Mouse (Mus musculus) hindbrain, embryonic 16.5 days (tissue): Measurements from ENCODE around the gene Tcf3. TPM values are rescaled to one million over a fixed set of nuclear protein-coding genes. Genes with fewer than 3 reads are reported as not detected.
A peak's percentile ranks its signal among the peaks of the same experiment; 100 is the strongest.

Experiments
- ATAC-seq: fragments of 200-750 bp; cut with Nextera tagmentation; 2 replicates; pipeline ENCODE4 v1.8.0; 2017; ENCODE audit warnings: moderate TSS enrichment, moderate library complexity
- H3K27ac ChIP-seq: fragments of 300-500 bp; sonication (generic); 2 replicates; pipeline ENCODE4 v1.5.1; 2014; ENCODE audit warnings: low read depth, mild to moderate bottlenecking, control low read depth, low read length, moderate library complexity
- H3K27me3 ChIP-seq: fragments of 300-500 bp; sonication (generic); replicated peaks from 2 replicates; pipeline ENCODE4 v1.6.1; 2014; ENCODE audit warnings: low read length; ENCODE audit not compliant: control insufficient read depth, insufficient read depth
- H3K36me3 ChIP-seq: fragments of 300-500 bp; sonication (generic); 2 replicates; pipeline ENCODE4 v1.6.1; 2014; ENCODE audit warnings: mild to moderate bottlenecking, low read length, moderate library complexity, mixed read lengths; ENCODE audit not compliant: control insufficient read depth, insufficient read depth
- H3K4me1 ChIP-seq: fragments of 300-500 bp; sonication (generic); 2 replicates; pipeline ENCODE4 v1.6.1; 2014; ENCODE audit warnings: low read depth, low read length; ENCODE audit not compliant: control insufficient read depth, insufficient read depth
- H3K4me2 ChIP-seq: fragments of 300-500 bp; sonication (generic); 2 replicates; pipeline ENCODE4 v1.6.1; 2014; ENCODE audit warnings: mild to moderate bottlenecking, low read length, control low read depth, moderate library complexity
- H3K4me3 ChIP-seq: fragments of 300-500 bp; sonication (generic); 2 replicates; pipeline ENCODE4 v1.5.1; 2014; ENCODE audit warnings: mild to moderate bottlenecking, low read length, control low read depth, moderate library complexity
- H3K9ac ChIP-seq: fragments of 300-500 bp; sonication (generic); 2 replicates; pipeline ENCODE4 v1.6.1; 2014; ENCODE audit warnings: low read depth, mild to moderate bottlenecking, control low read depth, low read length, moderate library complexity
- H3K9me3 ChIP-seq: fragments of 300-500 bp; sonication (generic); 2 replicates; pipeline ENCODE4 v1.6.1; 2014; ENCODE audit warnings: mild to moderate bottlenecking, low read length, moderate library complexity; ENCODE audit not compliant: control insufficient read depth
- WGBS: fragments of 180-500 bp; shearing (Covaris S2); extraction: QIAGEN DNeasy Blood & Tissue Kit; methylation state at CpG from one replicate; pipeline ENCODE4 v1.1.7; 2014; 5-methylcytosine and 5-hydroxymethylcytosine counted together
- polyA plus RNA-seq: library from polyadenylated mRNA; unstranded; fragments of >200 nt; fragmentation: Nextera tagmentation; extraction: Ambion mirVana; gene quantifications from 2 replicates; pipeline ENCODE4 v1.2.1, GENCODE M21; 2015

Gene Tcf3
- polyA plus RNA-seq, 1 experiment from 2014 or later = 32.5 TPM

DNA sequence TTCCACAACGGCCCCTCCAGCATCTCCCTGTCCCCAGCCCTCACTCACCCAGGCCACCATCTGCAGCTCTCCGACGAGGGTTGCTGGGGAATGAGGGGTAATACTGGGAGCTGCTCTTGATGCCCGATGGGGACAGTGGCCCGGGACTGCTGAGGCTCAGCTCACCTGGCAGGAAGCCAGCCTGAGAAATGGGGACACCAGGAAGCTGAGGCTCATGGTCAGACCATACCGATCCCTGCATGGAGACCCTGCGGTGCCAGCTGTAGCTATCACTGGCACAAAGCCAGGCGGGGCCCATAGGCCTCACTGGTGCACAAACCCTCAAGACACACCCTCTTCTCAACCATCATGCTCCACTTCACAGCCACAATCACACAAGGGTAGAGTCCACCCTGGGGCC, 14.0 kb downstream of the Tcf3 start:
- 56% methylated on average over 8 of the region's 8 CpGs for WGBS
- 0 out of 2 replicates have a peak overlapping the region, but pooled peaks have one; percentile 14 for H3K9ac ChIP-seq
- H3K4me2 ChIP-seq = no peak overlapping the region
- ATAC-seq = no peak
- no peak overlapping the region for H3K4me3 ChIP-seq
- H3K27me3 ChIP-seq = no peaks in the 10 kb centered on the region
- H3K27ac ChIP-seq = no peak overlapping the region; the same call in 1 of the 2 replicates
- no peaks in the 10 kb centered on the region for H3K9me3 ChIP-seq
- H3K4me1 ChIP-seq = peaks cover 10% of the 10 kb centered on the region
- H3K36me3 ChIP-seq = peaks cover 48% of the 10 kb centered on the region

DNA sequence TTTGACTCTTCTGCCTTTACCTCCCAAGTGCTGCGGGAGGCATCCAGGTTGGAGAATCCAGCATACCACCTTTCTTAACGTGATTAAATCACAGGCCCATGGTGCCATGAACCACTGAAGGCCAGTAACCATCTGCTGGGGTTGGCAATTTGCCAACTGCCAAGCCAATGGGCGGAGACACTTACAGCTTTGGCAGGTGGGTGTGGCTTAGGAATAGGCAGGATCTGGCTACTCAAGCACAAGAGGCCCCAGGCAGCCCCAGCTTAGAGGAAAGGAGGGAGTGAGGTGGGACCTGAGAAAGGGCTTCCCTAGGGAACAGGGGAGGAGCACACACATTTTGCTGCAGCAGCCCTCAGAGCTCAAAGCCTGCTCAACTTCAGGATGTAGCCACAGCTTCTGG, 15.1 kb downstream of the Tcf3 start:
- no peak overlapping the region for H3K4me3 ChIP-seq
- peaks cover 10% of the 10 kb centered on the region for H3K4me1 ChIP-seq
- peak overlapping the region; percentile 27; the same call in 1 of the 2 replicates for H3K27ac ChIP-seq
- no peak overlapping the region for H3K4me2 ChIP-seq
- no peaks in the 10 kb centered on the region for H3K27me3 ChIP-seq
- 41% methylated on average over 3 of the region's 3 CpGs for WGBS
- H3K9me3 ChIP-seq = no peaks in the 10 kb centered on the region
- peak; percentile 4; the same call in 1 of the 2 replicates for ATAC-seq
- peaks cover 48% of the 10 kb centered on the region for H3K36me3 ChIP-seq
- no peak overlapping the region for H3K9ac ChIP-seq

DNA sequence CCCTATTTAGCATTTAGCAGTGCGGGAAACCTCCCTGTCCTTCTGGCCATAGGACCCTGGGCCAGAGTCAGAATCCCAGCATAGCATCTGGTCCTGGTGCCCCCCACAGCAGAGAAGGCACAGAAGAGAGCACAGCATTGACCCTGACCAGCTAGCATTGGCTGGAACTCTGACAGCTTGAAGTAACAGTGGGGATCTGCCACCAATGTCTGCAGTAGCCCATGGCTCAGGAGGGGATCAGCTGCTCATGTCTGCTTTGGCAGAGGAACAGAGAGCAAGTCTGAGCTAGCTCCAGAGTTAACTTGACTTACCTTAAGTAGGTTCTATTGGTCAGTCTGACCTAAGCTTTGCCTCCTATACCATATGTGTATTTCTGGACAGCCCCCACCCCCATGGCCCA, 15.6 kb downstream of the Tcf3 start:
- no peak overlapping the region for H3K4me2 ChIP-seq
- no peak for ATAC-seq
- H3K9ac ChIP-seq = no peak overlapping the region
- peaks cover 10% of the 10 kb centered on the region for H3K4me1 ChIP-seq
- no peaks in the 10 kb centered on the region for H3K27me3 ChIP-seq
- H3K9me3 ChIP-seq = no peaks in the 10 kb centered on the region
- peak overlapping the region; percentile 13; the same call in 1 of the 2 replicates for H3K27ac ChIP-seq
- H3K36me3 ChIP-seq = peaks cover 48% of the 10 kb centered on the region
- 47% methylated on average over 1 of the region's 1 CpGs for whole genome bisulfite sequencing
- H3K4me3 ChIP-seq = no peak overlapping the region

DNA sequence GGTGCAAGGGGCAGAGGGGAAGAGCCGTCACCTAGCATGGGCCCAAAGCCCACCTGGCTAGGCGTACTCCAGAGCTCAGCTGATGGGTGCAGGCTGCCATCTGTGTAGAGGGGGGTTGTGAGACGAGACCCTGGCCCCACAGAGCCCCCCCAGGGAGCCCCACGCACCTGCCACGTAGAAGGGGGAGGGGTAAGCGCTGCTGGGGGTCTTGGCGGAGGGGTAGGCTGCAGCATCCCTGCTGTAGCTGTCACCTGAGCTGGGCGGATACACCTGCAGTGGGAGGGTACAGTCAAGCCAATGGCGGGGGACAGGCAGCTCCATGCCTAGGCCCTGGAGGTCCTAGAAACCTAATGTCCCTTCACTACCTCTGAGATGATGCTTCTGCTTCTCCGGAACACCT, 16.1 kb downstream of the Tcf3 start:
- H3K4me3 ChIP-seq = no peak overlapping the region
- H3K4me2 ChIP-seq = no peak overlapping the region
- H3K27ac ChIP-seq = peak overlapping the region; percentile 25; the same call in 1 of the 2 replicates
- peaks cover 50% of the 10 kb centered on the region for H3K36me3 ChIP-seq
- no peak overlapping the region for H3K9ac ChIP-seq
- ATAC-seq = no peak
- peaks cover 8% of the 10 kb centered on the region for H3K4me1 ChIP-seq
- WGBS = 81% methylated on average over 10 of the region's 10 CpGs
- H3K9me3 ChIP-seq = no peaks in the 10 kb centered on the region
- H3K27me3 ChIP-seq = no peaks in the 10 kb centered on the region

DNA sequence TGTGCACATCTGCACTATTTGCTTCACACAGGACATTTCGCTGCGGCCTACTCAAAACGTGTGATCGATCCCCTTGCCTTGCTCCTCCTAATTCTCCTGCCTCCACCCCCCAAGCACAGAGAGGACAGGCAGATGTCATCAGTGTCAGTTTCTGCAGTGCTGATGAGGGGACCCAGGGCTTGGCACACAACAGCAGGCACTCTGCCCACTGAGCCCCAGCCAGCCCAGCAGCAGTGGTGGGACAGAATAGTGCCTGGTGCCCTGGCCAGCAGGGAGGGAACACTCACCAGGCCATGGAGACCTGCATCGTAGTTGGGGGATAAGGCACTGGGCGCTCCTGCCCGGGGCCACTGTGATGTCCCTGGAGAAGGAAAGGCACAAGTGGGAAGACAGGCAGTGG, 17.9 kb downstream of the Tcf3 start:
- Histone ChIP-seq H3K9ac (no peak overlapping the region), H3K27me3 (no peaks in the 10 kb centered on the region), H3K36me3 (peaks cover 61% of the 10 kb centered on the region), H3K9me3 (no peaks in the 10 kb centered on the region), H3K4me3 (no peak overlapping the region), H3K4me2 (no peak overlapping the region), H3K4me1 (peaks cover 5% of the 10 kb centered on the region), H3K27ac (no peak overlapping the region)
- 87% methylated on average over 7 of the region's 7 CpGs for WGBS
- no peak for ATAC-seq

DNA sequence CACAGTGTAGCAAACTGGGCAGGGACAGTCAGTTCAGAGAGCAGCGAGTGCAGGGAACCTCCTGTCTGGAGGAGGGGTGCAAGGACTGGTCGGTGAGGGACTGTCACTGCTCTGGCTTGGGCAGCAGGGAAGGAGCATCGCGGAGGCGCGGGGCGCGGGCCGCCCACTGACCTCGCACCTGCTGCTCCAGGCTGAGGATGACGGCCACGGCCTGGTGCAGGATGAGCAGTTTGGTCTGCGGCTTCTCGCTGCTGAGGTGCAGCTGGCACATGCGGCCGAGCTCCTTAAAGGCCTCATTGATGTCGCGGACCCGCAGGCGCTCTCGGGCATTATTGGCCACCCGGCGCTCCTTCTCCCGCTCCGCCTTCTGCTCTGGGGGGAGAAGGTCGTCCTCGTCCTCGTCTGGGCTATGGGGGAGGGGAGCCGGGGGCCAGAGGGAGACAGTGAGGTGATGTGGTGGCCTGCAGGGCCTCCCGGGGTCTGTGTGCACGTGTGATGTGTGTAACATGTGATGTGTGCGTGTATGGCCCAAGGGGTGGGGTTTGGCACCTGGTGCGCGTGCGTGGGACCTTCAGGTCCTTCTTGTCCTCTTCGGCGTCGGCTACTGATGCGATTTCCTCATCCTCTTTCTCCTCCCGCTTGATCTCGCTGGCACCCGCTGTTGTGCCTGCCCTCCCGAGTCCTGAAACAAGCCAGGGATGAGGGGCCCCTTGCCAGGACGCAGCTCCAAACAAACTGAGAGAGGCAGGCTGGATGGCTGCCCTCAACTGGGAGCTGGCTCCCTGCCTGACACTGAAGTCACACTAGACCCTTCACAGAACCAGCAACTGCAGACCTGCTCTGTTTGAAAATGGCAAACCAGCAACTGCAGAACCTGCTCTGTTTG, 20.5 kb downstream of the Tcf3 start:
- H3K27me3 ChIP-seq = no peaks in the 10 kb centered on the region
- peak overlapping the region; percentile 30; the same call in 1 of the 2 replicates for H3K27ac ChIP-seq
- WGBS = 76% methylated on average over 43 of the region's 44 CpGs
- peak; percentile 77 for ATAC-seq
- no peak overlapping the region for H3K4me2 ChIP-seq
- no peaks in the 10 kb centered on the region for H3K9me3 ChIP-seq
- H3K4me3 ChIP-seq = no peak overlapping the region
- peak overlapping the region; percentile 4; the same call in 1 of the 2 replicates for H3K9ac ChIP-seq
- H3K36me3 ChIP-seq = peaks cover 57% of the 10 kb centered on the region
- H3K4me1 ChIP-seq = no peaks in the 10 kb centered on the region; the same call in 1 of the 2 replicates

DNA sequence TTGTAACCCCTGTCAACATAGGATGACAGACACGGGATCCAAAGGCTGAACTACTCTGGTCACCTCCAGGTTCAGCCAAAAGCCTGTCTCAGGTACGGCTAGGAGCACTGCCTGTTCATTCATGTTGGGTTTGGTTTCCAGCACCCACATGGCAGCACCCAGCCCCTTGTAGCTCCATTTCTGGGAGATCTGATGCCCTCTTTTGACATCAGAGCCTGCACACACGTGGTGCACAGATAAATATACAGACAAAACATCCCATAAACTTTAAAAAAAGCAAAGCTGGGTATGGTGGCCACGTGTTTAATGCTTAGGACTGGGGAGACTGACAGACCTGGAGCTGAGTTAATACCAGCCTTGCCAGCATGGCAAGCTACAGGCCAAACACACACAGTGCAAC, 25.5 kb downstream of the Tcf3 start:
- WGBS = 50% methylated on average over 4 of the region's 4 CpGs
- no peak overlapping the region for H3K27ac ChIP-seq
- H3K4me2 ChIP-seq = no peak overlapping the region
- peaks cover 16% of the 10 kb centered on the region for H3K4me1 ChIP-seq
- no peaks in the 10 kb centered on the region for H3K9me3 ChIP-seq
- no peak for ATAC-seq
- H3K4me3 ChIP-seq = no peak overlapping the region
- H3K27me3 ChIP-seq = no peaks in the 10 kb centered on the region
- peaks cover 37% of the 10 kb centered on the region for H3K36me3 ChIP-seq
- H3K9ac ChIP-seq = no peak overlapping the region

DNA sequence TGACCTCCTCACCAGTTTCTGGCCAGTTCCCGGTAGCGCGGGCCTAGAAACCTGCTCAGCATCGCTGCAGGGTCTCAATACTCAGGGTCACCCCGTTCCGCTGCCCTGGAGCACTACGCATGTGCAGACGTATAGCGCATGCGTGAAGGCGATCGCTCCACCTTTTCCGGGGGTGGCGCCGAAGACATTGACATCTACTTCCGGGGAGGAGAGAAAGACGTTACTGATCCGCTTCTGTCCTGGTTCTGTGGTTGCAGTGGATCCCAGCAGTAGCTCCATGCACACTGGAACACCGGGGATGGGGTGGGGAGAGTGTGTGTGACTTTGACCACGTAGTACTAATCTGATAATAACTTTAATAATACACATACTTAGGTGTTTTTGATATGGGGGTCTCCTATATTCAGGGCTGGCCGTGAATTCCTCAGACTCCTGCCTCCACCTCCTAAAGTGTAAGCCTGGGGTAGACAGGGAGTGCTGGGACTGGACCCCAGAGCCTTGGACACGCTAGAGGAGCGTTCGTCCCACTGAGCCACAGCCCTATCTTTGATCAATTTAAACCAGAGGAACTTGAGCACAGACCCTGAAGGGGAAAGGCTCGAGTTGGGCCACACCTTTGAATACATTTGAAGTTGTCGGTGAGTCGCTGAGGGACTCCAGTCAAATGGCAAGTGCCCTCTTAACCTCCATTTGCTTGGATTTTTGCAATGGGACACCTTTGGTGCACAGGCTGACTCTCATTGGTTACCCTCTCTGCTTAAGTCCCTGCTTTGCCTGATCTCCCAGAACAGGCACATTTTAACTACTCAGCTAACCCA, 26.6 kb downstream of the Tcf3 start, which contains the start of gene Uqcr11:
Gene Uqcr11, minus strand, starts transcription at position 147 of the 818 bp plus-strand sequence.
- 2% methylated on average over 27 of the region's 27 CpGs for WGBS

More for the DNA sequence above, 26.6 kb downstream of the Tcf3 start, which contains the start of gene Uqcr11:
- peak; percentile 87 for ATAC-seq
- Histone ChIP-seq H3K4me3 (peak within 1 kb of the TSS; percentile 77), H3K9me3 (no peaks in the 10 kb centered on the region), H3K4me2 (peak within 1 kb of the TSS; percentile 97), H3K27ac (peak within 1 kb of the TSS; percentile 82), H3K36me3 (peaks cover 38% of the 10 kb centered on the region), H3K27me3 (no peaks in the 10 kb centered on the region), H3K9ac (peak within 1 kb of the TSS; percentile 83), H3K4me1 (peaks cover 16% of the 10 kb centered on the region)
